Mouse (Mus musculus) layer of hippocampus, postnatal 25 days (tissue): ENCODE results near the gene Fen1. TPM values are rescaled to one million over a fixed set of nuclear protein-coding genes. Genes with fewer than 3 reads are reported as not detected.
"Not testable (repeated sequence)": the region's sequence is repeated elsewhere in the genome, so short reads cannot be mapped to it uniquely, and the experiment has no call there.

ENCODE experiments used
- DNase-seq, 2 experiments: peaks; one replicate each; pipeline ENCODE4 v3.0.0; 2022; ENCODE audit warnings: mixed read lengths in 2 of 2, low spot score in 1 of 2; ENCODE audit errors: extremely low spot score in 1 of 2
- total RNA-seq, 2 experiments: library from RNA; stranded (reverse); gene quantifications; 2 replicates each; pipeline ENCODE4 v1.2.3; 2021

Gene Fen1
- total RNA-seq, 2 experiments from 2014 or later: 9.1 to 9.4 TPM

DNA sequence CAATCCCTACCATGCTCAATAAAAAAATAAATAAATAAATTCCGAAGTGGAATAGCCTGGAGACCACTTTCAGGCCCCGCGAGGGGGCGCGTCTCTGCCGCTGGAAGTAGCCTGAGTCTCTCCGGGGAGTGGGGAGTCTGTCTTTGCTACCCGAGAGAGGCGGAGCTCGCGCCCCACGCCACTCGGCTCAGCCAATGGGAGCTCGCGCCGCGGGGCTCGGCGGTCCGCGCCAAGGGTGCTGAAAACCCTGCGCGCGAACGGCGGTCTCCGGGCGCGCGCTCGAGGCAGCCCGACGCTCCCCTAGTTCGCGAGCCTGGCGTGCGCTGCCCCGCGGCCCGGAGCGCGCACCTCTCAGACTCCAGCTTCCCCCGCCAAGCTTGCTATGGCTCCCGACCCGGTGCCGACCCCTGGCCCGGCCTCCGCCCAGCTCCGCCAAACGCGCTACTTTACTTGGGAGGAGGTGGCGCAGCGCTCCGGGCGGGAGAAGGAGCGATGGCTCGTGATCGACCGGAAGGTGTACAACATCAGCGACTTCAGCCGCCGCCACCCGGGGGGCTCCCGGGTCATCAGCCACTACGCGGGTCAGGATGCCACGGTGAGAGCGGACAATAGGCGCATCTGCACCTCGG is 21.2 kb downstream of the Fen1 start, which contains the start of gene Fads1:
Fads1 (plus strand) TSS at position 219 of the 629 bp plus-strand sequence.
- DNase-seq: peak; percentile 81 to 86

DNA sequence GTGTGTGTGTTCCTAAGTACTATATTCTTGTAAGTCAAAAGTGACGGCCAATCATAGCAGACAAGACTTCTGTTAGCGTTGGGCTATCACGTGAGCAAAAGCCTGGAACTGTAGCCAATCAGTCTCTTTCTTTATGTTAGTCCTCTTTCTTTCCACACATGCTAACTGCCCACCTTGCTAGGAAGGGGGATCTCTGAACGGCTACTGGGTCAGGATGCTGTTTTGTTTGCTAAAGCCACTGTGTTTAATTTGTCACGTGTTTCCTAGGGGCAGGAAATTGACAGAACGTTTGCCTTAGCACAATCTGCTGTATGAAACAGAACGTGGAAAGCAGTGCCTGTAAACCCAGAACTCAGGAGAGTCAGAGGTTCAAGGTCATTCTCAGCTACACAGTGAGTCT is 21.8 kb downstream of the Fen1 start:
- DNase-seq: no peak

DNA sequence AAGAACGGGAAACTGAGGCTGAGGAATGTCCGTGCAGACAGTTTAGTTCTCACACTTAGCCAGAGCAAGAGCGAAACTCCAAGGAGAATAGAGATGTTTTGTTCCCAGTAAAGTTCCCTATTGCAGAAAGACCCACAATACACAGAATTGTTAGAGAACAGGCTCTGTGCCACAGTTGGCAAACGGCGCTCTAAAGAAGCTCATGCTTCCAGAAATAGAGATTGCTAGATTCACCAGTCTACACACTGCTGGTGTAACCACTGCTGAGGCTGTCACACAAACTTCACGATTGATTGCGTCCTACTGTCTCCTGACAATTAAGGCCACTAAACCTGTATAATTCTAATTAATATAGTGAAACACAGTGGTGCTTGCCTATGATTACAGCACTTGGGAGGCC is 22.7 kb downstream of the Fen1 start:
- no peak for DNase-seq

DNA sequence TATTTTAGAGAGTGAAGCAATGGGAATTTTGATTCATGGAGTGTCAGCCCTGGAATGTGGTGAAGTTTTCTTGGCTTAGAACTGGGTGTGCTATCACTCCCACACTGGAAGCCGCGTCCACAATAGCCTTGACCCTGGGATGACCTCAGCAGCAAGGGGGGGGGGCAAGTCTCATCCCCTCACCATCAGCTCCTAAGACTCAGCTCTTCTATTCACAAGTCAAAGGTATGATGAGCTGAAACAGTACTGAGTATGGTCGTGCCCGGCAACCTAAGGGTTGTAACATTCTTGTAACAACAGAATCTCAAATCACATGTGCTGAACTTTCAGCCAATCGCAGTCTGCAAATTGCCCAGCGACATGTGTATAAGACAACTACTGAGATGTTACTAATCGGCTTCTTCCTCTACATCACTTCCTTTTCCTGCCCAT is 27.0 kb downstream of the Fen1 start:
- no peak for DNase-seq

DNA sequence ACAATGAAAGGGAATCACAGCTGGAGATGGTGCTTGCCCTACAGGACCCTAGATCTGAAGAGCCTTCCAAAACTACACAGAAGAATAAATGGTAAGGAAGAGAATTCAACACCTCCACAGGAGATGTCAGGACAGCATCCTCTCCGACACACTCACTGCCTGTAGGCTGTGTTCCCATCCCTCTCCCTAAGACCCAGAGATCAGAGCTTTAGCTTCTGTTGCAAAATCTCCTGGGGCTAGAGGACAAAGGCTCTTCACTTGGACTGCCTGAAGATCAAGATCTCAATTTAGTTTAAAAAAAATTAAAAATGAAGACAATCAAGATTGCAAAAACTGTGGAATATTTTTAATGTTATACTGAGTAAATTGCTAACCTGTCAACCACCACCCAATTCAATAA is 27.5 kb downstream of the Fen1 start:
- no peak for DNase-seq

DNA sequence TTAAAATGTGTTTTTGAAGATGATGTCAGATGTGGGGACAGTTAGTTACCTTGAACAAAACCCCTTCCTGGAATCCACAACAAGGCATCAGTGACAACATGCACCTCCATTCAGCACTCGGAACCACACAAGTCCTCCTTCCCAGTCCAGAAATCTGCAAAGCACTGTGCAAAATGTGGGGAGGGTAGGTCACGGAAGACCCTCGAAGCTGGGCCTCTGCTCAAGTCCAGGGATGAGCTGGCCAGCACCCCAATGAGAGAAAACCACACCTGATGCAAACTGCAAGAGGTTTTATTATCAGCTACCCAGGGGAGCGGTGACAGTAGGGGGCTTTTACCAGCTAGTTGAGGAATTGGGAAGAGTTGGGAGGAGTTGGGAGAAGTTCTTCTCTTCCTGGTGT is 29.0 kb downstream of the Fen1 start:
- no peak for DNase-seq

DNA sequence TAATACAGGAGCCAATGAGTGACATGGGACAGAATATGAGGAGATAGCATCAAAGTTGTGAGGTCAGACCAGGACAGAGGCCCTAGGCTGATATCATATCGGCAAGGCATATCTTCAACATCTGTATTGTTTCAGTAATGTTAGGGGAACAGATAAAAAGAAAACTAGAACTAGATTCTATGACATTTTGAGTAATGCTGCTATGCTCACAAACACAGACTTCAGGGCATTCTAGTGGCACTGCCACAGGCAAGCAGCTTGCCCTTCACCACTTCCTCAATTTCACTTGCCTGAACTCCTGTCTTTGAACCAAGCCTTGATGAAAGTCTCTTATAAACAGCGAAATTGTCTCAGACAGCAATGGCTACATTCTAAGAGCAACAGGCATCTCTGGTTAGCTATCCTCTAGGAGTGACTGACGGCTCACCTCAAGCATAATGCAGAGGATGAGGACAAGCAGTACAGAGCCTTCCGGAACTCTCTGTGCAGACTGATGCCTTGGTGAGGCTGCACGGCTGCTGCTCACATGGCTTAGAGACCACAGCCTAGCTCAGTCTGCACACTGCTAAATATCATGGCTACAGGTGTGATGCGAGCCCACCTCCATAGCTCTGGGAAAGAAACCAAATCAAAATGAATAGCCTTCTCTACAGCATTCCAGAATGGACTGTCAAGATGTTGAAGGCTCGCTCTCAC is 30.0 kb downstream of the Fen1 start:
- DNase-seq: no peak

DNA sequence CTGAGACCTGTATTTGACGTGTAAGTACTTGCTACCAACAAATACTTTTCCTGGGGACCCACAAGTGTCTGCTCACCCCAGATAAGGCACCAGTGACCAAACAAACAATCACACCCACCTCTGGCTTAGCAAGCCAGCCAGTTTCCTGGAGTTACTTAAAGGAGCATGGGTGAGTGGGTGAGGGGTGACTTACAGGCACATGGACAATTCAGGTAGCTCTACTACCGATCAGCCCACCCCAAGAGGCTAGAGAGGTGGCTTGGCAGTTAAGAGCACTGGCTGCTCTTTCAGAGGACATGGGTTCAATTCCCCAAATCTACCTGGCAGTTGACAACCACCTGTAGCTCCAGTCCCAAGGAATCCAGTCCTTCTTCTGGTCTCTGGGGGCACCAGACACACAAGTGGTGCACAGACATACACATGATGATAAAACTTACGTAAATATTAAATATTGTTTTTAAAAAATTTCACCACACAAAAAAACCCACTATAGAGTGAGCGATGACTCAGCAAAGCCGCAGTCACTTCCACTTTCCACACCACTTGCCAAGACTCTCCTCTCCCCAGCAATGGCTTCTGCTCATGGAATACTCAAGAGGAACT is 30.8 kb downstream of the Fen1 start:
- DNase-seq: no peak

DNA sequence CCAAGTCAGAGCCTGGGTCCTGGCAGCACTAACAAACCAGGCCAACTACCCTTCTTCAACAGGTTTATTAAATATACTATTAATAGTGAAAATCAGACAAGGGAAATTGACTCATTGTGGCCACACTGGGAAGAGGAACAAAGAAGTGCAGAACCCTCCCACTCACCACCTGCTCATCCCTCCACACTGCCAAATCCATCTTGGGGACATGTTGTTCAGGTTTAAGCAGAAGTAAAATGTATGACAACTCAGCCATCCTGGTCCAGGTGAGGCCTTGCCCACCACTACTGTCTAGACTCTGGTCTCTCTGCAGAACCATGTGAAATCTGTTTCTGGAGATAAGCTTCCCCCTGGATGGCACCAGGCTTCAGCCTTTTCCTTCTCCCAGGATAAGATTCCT is 32.1 kb downstream of the Fen1 start:
- no peak for DNase-seq

DNA sequence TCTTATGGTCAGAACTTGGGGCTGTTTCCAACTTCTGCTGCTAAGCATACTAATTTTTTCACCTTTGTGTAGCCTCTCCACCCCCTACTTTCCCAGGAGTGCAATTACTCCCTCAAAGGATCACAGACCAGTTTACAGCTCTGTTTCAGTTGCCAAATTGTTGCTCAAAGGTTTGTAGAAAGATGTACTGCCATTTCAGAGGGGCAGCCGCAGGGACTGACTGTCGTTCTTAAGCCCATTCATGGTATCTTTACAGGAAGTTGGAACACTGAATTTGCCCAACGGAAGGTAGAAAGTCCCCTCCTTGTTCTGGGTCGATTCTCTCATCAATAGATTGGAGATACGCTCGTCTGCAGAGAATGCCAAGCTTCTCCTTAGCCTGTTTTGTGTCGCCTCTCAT is 32.6 kb downstream of the Fen1 start:
- DNase-seq: no peak

DNA sequence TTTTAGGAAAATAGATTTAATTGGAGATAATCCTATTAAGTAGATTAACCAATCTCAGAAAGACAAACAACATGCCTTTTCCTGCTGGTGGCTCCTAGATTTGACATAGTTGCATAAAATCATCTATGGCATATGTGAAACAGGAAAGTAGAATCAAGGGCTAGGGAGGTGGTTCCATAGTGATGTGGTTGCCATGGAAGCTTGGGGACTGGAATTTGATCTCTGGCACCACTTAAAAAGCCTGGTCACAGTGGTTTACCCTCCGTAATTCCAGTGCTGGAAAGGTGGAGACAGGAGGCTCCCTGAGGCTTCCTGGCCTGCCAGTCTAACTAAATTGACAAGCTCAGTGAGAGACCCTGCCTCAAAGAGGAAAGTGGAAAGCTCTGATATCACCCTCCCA is 33.5 kb downstream of the Fen1 start:
- DNase-seq: no peak

DNA sequence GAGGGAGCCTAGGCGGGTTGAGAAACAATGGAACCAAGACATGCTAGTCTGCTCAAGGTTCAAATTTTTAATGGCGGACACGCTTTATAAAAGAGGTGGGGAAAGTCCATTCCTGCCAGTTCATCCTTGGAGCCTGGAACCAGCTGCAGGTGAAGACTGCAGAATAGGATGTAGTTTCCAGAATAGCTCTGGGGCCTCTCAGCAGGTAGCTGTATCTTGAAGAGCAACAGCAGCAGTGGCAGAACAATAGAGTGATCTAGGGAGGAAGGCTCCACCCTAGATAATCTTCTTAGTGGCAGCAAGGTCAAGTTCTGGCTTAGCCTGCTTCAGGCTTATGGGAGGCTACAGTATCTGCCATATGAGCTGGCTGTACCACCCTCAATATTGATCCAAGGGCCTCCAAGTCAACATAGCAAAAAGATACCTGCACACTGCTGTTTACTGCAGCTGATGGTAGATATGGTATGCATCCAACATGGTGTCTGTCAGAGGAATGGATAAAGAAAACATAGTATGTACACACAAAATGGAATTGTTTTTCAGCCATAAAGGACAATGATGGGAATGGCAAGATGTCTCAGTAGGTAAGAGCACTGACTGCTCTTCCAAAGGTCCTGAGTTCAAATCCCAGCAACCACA is 34.2 kb downstream of the Fen1 start:
- DNase-seq: not testable (repeated sequence)

DNA sequence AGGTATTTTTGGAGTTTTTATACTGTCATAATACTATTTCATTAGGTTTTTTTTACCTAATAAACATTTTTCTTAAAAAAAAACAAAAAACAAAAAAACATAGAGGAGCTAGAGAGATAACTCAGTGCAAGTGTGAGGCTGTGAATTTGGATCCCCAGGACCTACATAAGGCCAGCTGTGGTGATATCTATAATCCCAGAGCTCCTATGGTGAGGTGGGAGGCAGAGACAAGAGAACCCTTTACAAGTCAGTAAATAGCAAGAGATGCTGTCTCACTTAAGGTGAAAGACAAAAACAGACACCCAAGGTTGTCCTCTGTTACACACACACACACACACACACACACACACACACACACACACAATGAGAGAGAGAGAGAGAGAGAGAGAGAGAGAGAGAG is 34.8 kb downstream of the Fen1 start:
- DNase-seq: no peak

DNA sequence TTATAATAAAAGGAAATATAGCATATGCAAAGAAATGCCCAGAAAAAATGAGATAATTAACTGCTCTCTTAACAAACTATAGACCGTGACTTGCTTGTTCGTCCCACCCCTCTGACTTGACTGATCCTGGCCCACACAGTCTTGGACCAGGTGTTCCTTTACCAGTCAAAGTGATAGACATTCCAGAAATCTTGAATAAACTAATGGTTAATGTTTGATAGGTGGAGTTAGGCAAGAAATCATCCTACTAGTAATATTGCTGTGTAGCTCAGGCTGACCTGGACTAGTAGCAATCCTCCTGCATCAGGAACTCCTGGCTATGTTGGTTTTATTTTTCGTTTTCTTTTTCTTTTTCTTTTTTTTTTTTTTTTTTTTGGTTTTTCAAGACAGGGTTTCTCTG is 35.5 kb downstream of the Fen1 start:
- DNase-seq: no peak

DNA sequence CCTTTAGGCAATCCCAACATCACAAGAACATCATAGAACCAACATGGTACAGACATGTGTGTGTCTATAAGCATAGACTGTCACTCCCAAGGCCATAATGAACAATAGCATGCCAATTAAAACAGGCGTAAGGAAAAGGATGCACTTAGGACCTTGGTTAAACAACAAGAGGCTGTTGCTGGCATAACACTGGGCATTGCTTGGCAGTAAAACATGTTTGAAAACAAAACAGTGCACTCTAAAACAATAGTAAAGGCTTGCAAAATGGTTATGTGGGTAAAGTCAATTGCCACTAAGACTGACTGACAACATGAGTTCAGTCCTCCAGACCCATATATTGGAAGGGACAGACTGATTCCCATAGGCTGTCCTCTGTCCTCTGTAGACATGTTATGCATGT is 36.0 kb downstream of the Fen1 start:
- no peak for DNase-seq

DNA sequence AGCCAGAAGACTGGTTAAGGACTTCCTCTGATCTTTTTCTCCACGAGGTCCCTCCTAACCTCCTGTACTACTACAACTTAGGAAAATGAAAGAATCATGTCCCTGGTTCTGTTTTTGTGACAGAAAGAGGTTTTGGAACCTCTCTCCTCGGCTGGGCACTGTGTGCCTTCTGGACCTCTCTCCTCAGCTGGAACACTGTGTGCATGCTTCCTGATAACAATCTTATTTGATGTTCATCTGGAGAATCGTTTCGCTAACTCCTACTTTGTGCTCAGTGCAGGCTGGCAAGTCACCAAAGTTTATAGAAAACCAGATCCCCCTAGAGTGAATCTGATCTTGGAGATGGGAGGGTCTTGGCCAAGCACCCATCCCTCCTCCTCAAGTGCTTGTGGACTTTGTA is 36.9 kb downstream of the Fen1 start:
- no peak for DNase-seq

DNA sequence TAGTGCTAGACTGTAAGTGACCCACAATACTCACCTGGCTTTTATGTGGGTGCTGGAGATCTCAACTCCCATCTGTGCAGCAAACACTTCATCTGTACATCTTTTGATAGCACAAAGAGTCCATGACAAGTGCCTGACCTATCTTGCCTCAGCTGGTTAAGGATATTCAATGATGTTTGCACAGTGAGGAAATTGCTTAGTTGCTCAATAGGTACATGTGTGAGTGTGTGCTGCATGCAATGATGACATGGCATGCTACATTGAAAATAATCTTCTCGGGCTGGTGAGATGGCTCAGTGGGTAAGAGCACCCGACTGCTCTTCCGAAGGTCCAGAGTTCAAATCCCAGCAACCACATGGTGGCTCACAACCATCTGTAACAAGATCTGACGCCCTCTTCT is 38.0 kb downstream of the Fen1 start:
- DNase-seq: not testable (repeated sequence)

DNA sequence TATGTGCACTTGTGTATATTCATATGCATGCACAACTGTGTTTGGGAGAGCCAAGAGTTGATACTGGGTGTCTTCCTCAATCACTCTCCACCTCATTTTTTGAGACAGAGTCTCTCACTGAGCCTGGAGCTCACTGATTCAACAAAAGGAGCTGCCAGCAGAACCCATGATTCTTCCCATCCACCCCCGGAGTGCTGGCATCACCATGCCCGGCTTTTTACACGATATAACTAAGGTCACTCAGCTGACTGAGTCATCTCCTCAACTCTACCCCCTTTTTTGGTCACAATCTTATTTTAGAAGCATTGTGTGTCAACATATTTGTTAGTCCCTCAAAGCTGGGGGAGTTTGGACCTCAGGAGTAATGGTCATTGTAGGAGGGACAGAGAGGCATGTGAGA is 40.1 kb downstream of the Fen1 start:
- no peak for DNase-seq

DNA sequence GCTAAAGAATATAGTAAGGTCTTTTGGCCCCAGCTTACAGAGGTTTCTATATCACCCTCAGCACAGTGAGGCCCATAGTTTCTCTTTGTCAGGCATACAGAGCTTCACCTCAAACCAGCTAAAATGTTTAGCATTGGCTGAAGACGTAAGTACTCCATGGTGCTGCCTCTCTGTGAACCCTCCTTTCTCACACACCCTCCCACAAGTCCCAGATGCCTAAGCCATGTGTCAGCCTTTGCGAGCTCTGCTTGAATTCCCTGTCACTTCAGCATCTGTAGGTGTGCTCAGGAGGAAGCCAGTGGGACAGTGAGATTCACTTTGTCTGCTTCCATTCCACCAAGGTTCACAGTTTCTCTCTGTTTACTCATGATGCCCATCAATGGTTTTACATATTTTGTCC is 46.2 kb downstream of the Fen1 start:
- DNase-seq: no peak

DNA sequence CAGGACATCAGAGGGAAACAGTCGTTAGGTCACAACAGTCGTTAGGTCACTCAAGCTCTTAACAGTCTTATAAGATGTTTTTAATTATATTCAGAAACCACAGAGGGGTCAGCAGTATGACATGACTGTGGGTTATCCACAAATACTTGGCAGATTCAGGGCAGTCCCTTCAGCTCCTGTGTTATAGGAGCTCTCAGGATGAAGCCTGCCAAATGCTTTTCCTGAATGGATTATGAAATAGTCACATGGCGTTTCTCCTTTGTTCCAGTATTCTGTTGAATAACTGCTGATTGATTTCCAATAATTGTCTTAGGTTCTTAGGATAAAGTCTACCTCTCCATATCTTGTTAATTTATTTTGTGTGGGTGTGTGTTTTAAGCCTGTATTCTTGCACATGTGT is 54.8 kb downstream of the Fen1 start:
- DNase-seq: no peak
